Mouse (Mus musculus): ENCODE measurements around the gene Cntrl.

Gene Cntrl

DNA sequence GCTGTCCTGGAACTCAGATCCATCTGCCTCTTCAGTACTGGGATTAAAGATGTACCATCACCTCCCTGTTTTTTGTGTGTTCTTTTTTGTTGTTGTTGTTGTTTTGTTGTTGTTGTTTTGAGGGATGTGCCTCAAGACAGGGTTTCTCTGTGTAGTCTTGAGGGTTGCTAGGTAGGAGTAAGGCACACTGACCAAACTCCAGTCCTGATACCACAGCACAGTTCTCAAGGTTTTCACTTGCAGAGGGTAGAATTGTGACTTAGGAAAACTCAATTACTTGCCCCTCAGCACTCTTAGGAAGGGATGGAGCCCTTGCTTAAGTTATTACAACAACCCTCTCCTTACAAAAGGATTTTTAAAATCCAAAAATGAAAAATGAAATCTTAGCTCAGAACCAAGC, 22.2 kb downstream of the Cntrl start:
- no peak for DNase-seq

DNA sequence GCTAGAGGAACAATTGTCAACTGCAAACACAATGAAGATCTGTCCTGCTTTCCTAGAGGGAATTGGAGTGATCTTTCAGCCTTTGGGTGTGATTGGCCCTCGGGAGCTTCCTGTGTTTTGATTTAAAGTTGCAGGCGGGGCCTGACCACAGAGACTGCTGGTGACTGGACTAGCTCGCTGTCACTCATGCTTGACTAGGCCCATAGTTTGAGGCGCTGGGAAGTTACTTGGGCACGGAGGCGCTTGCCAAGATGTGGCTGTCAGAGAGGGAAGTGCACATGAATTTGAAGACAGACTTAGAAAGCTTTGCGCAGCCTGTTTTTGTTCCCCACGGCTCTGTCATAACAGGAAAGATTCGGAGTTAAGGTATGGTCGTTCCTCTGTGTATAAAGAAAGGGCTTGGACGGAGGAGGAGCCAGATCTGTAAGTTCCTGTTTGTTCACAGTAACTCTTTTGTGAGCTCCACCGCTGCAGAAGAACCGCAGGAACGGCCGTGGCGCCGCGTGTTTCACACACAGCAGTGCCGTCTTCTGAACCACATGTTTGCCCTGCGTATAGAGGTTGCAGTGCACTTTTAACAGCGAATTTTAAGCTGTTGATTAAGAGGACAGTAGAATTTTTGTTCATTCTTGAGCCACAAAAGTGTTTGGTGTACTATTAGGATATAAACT, 22.8 kb downstream of the Cntrl start:
- DNase-seq, result peak; percentile 88 to 90

DNA sequence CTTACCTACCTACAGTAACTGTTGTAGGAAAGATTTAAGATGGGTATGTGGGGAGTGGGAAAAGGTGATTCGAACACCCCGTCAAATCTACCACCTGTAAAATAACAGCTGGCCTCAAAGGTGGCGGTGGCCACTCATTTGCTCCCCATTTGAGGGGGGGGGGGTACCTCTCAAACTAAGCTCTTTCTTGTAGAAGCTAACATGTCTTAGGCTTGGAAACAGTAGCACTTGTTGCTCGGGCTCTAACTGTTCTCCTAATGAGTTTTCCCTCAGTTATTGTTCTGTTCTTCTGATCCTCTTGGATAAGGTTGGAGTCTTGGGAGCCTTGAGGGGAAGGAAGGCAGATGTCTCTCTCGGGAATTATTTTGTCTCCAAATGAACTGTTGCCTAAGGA, 23.4 kb downstream of the Cntrl start:
- no peak for DNase-seq

DNA sequence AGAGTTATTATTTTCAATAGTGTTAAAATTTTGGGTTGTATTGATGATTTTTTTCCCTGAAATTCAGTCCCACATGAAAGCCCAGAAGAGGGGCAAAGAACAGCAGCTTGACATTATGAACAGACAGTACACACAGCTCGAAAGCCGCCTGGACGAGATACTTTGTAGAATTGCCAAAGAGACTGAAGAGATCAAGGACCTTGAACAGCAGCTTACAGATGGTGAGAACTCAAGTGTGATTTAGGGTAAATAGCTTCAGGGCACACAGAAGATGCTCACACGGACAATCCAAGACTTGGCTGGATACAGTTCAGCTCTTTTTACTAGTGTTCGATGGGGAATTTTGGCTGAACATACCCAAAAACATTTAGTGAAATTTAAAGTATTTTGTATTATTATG, 24.6 kb downstream of the Cntrl start:
- DNase-seq, result no peak

DNA sequence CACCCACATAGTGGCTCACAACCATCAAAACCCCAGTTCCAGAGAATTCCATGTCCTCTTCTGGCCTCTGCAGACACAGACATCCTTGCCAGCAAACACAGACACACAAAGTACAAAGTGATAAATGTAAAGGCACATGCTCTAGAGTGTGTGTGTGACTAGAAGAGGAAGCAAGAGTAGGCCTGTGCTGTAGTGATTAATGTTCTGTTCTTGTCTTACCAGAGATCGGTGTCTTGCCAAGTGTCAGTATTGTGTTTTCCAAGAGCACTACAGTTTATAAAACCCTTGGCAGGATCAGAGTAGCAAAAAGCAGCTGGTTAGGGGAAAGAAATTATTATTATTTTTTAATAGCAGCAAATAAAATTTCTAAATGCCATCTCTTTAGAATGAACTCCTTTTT, 29.3 kb downstream of the Cntrl start:
- DNase-seq, result no peak

DNA sequence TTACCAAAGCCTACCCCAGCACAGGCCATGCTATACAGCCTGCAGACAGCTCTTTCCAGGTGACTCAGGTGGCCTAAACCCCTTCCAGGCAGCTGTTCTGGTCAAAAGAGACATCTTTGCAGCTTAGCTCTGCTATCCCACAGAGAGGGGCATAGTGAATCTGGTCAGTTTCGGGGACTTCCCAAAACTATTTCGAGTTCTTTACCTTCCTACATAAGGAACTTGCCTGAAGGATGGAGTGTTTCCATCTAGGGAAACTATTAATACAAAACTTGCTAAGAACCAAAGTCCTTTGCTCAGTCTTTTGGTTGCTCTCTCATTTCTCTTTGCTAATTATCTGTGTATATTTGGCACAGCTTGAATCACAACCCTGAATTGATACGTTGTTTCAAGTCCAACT, 32.4 kb downstream of the Cntrl start:
- DNase-seq, result no peak

DNA sequence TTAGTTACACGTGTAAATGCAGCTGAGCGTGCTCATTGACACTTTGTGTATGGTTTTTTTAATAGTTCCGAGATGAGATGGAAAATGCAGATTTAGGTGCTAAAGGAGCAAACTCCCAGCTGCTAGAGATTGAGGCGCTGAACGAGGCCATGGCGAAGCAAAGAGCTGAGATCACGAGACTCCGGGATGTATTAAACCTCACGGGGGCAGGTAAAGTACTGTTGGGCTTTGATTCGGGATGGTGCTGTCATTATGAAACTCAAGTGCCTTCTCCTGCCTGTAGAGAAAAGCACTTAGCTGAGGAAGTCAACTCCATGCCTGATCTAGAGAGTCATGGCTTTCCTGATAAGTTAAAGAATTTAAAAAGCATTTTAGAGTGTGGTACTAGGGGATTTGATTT, 39.5 kb downstream of the Cntrl start:
- no peak for DNase-seq

DNA sequence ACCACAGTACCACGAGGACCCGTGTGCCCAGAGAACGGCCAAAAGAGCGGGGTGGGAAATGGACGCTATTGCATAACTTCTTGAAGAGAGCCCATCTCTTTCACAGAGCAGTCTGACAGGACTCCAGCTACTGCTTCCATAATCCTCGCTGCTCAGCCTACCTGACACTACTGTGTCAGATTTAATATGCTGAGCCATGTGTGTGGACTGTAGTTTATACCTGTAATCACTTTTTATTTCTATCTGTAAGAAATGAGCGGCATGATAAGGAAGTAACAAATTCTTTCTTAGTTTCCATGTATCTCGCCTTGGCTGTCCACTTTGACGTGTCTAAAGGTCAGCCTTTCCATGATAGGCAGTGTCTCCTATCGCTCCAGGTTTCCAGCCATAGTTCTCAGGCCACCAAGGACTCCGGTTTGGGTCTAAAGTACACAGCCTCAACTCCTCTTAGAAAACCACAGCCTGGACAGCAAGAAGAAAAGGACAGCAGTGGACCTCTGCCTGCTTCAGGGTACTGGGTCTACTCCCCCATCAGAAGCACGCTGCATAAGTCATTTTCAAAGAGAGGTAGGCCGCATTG, 42.1 kb downstream of the Cntrl start:
- no peak for DNase-seq

DNA sequence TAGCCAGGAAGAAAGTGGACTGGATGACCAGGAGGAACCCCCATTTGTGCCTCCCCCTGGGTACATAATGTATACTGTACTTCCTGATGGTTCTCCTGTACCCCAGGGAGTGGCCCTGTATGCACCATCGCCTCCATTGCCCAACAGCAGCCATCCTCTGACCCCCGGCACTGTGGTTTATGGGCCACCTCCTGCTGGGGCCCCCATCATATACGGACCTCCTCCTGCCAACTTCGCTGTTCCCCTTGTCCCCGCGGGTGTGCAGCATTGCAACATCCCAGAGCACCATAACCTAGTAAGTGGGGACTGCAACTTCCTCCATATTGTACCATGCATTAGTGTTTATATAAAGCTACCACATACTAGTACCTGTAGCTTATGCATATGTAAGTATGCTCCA, 43.9 kb downstream of the Cntrl start:
- DNase-seq, result no peak

DNA sequence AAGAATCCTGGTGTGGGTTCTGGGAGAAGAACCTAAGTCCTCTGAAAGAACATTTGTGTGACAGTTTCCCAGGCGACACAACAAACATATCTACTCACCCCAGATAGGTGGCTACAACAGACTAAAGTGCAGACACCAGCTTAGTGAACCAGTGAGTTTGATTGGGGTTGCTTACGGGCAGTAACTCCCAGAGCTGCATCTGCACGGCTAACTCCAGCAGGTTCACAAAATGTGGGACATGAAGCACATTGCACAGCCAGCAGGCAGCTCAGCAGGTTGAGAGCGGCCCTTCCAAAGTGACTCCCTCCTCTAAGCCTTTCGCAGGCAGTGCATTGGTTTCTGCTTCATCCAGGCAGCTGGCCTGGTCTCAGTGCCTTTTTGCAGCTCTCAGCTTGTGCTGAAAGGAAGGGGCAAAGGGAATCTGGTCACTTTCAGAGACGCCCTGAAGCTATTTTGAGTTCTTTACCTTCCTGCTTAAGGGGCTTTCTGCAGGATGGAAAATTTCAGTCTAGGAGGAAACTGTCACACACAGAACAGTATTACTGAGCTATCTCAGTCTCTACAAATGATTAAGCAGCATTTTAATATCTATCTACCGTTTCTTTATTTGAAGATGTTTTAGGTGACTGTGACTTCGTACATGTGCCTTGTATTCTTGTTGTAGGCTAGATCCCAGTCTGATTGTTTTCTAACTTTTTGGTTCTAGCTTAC, 44.7 kb downstream of the Cntrl start:
- DNase-seq, result no peak

DNA sequence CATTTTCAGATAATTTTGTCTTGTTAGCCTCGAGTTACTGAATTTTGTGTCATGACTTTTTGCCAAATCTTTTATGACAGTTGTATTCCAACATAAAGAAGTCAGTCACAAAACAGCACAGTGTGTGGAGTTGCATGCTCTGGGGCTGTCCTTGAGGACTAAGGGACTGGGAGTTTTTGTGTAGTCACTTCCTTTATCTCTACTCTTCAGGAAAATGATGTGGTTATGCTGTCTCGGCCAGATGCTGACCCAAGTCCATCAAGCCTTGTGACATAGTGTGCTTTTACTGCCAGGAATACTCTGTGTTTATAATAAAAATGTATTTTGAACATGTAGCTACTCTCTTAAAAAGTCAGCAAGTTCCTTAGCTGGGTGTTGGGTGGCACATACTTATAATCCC, 47.7 kb downstream of the Cntrl start:
- no peak for DNase-seq

DNA sequence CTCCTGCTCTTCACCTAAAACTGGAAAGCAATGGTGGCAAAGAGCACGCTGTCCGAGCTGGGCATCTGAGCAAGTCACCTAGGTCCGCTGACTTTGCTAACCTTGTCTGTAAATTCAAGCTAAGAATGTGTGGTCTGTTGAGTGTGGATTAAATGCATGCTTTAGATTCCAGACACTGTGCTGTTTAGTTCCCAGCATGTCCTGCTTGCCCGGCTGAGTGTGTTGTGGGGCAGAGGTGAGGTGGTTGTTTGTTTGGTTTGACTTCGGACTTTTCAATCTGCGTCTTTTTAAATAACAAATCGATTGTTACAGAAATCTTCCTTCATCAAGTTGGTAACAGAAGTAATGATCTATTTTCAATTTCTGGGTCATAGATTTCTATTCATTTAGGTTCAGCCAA, 48.5 kb downstream of the Cntrl start:
- DNase-seq, result no peak

DNA sequence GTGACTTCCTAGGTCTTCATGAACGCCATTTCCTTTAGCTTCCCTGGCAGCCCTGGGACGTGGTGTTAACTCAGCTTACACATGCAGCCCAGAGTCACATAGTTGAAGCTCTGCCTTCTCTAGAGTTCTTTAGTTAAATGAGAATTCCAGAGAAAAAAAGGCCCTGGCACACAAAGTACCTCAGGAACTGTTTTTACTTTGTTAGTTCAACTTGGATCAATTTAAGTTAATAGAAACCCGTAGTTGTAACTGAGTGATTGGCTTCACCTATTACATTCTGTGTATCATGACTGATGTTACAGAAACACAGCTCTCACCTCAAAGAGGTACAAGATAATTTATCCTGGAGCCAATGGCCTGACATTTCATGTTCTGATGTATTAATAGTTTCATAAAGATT, 49.1 kb downstream of the Cntrl start:
- no peak for DNase-seq

DNA sequence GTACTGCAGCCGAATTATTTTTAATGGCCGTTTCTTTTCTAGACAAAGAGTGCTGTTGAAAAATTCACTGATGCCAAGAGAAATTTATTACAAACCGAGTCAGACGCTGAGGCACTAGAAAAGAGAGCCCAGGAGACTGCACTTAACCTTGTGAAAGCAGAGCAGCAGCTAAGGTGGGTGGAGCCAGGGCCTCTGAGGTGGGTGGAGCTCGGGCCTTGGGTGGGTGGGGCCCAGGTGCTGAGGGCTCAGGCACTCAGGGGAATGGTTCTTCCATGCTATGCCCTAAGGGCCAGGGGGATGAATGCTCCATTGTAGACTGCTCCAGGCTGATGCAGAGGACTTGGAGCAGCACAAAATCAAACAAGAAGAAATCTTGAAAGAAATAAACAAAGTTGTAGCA, 50.9 kb downstream of the Cntrl start:
- DNase-seq, result peak; percentile 15 to 30

DNA sequence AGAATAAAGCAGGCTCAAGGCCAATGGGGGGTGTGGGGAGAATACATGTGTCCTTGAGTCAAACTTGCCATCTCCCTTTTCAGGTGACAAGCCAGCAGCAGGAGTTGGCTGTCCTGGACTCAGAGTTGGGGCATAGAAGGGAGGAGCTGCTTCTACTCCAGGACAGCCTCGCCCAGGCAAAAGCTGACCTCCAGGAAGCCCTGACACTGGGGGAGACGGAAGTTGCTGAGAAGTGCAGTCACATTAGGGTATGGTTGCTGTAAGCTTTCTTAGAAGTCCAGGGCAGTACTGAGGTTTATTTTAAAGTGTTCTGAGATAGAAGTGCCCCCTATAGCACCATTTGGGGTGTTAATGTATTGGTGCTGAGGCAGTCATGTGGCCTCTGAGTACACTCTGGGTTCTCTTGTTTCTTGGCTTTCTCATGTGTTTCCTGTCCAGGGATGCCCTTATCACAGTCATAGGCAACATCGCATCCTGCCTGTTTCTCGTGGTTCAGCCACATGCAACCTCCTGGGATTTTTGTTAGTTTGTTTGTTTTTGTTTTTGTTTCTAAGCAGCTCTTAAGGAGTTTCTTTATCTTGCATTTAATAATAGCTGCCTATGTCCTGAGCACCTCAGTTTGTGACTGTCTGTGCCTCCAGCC, 52.7 kb downstream of the Cntrl start:
- DNase-seq, result no peak

DNA sequence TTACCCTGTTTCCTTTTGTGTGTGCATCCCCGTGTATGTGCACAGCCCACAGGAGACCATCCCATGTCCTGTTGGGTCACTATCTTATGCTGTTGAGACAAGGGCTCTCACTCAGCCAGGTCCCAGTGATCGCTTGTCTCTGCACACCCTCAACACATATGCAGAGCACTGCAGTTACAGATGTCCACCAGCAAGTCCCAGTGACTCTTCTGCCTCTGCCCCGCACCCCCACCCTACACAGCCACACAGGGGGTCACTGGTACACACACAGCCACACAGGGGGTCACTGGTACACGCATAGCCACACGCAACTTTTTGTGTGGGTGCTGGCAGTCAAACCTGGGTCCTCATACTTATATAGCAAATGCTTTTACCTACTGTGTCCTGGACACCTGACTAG, 54.1 kb downstream of the Cntrl start:
- DNase-seq, result no peak

DNA sequence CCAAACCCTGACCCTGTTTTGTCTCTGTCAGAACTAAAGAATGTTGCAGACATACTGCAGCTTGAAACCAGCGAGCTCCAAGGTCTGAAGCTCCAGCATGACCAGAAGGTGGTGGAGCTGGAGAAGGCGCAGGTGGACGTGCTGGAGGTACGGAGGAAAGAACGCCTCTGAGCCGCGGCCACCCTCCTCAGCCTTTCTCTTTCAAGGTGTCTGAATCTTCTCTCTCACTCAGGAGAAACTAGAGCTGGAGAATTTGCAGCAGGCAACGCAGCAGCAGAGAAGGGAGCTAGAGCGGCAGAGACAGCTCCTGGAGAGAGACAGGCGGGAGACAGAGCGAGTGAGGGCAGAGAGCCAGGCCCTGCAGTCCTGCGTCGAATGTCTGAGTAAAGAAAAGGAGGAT, 56.1 kb downstream of the Cntrl start:
- no peak for DNase-seq

DNA sequence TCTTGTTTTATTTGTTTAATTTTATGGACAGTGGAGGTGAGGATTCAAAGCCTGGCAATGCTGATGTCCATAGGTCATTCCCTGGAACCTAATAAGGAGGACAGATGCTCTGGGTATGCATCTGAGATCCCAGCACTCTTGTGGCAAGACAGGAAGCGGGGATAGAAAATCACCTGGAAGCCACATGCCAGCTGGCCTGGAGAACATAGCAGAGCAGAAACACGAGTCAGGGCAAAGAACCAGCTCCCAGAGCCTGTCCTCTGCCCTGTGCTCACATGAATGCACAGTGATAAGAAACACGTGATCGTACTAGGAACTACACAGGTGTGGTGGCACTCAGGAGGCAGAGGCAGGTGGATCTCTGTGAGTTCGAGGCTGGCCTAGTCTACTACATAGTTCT, 57.5 kb downstream of the Cntrl start:
- no peak for DNase-seq

DNA sequence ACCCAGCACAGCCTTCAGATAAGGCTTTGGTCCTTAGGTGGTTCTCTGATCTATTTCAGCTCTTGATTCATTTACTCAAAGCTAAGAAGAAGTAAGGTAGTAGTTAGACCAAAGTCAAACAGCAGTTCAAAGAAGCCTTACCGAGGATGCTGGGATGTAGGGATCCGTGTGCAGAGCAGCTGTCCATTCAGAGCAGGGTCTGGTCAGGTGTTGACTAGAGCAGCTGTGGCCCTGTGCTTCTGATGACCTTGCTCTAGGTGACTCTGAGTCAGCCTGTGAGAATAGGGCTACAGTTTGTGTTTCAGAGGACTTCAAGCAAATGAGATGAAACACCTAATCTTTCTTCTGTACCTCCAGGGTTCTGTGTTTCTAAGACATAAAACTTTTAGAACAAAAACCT, 60.2 kb downstream of the Cntrl start:
- DNase-seq, result no peak

DNA sequence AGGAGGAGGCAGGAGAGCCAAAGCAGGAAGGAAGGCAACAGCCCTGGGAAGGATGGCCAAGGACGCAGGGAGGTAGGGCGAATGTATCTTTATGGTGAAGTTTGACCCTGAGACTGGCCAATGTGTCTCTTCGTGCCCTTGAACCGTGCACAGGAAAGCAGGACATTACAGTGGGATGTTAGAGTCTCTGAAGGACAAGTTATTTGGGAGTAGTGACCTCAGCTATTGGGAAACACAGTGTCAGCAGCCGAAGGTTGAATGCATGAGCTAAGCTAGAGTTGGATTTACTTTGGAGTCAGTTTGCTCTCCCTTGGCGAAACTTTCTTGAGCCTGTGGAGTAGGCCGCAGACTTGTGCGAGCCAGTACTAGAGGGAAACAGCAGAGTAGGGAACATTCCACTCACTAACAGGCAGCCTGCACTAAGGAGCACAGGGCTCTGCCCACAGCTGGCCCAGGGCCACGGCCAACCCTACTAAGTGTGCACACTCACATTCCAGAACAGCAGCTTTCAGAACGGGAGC, 62.1 kb downstream of the Cntrl start:
- no peak for DNase-seq

DNA sequence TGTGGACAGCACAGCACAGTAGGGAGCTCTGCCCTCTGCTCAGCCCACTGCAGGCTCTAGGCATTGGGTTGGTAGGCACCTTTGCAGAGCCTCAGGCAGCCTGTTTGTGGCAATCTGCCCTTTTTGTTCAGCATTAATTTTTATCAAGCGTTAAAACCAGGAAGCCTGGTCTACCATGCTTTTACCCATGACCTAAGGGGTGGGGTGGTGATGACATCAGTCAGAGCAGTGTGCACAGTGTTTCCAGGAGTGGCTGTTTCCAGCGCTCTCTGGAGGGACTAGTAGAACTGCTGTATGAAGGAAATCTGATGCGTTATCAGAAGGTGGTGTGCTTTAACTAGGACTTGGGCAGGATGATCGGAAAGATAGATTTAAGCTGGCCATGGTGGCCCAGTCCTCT, 63.0 kb downstream of the Cntrl start:
- no peak for DNase-seq

DNA sequence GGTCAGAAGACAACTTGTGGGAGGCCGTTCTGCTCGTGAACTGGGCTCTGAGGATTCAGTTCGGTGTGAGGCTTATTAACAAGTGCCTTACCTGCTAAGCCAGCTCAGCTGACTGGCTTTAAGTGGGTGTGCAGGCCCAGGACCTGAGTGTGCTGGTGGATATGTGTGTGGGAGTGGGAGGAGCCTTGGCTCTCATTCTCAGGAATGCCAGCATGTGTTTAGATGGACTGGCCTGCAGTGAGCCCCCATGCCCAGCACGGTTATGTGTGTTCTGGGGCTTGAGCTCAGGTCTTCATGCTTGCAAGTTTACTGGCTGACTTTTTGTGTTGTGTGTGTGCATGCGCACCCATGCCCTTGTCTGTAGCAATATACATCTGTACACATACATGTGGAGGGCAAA, 64.4 kb downstream of the Cntrl start:
- no peak for DNase-seq

DNA sequence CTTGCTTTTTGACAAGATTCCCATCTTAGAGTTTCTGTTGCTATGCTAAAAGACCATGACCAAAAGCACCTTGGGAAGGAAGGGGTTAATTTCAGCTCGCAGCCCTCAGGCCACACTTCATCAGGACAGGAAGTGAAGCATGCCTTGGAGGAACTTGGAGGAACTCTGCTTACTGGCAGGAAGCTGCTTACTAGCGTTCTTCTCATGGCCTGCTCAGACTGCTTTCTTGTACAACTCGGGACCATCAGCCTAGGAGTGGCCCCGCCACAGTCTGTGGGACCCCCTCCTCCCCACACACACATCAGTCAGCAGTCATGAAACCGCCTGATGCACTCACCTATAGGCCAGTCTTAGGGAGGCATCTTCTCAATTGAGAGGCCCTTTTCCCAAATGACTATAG, 64.8 kb downstream of the Cntrl start:
- DNase-seq, result no peak

Measured in B cell, adult 2 months (primary cell).